Comparison of ENCODE assay signal across 9 mouse cellular contexts in the genomic region with DNA sequence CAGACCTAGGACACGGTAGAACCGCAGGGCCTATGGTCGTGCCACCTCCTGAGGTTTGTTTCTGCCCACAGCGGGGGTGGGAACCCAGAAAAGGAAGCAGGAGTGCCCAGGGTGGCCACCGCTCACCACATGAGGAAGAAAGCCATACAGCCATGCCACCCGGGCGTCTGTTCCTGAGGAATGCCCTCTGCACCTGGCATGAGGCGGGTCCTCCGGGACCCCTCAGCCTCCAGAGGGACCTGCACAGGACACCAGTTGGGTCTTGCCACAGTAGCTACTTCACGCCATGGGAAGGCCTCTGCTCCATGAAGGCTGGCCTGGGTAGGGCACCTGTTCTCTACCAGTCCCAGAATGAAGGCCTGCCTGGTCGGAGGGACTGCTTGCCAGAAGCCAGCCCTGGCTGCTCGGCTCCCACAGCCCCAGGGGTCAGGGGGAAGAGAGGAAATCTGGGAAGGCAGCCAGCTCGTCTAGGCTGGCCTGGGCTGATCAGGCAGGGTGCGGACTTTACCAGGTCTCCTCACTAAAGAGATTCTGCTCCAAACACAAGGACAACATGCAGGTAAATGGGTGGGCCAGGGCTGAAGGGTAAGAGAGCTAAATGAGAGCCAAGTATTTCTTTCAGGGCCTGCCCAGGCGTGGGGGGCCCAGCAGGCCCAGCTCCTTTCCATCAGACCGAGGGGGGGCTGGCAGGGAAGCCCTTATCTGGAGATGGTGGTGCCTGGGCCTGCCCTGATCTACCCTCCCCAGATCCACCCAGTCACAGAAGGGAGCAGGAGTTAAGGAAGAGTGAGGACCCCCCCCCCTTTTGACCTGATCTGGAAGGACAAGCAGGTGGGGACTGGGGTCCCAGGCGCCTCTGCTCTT. TPM values are rescaled to one million over a fixed set of nuclear protein-coding genes. Genes with fewer than 3 reads are reported as not detected.
A peak's percentile ranks its signal among the peaks of the same experiment; 100 is the strongest.
DNase-seq lines count a peak whose midpoint lies in the region; ATAC-seq and TF ChIP-seq lines count a peak whose summit lies in the region.
"Had no signal": no experiment of that assay in that cellular context is flagged by ENCODE, and none has a peak within 500 bp of the region (broad histone marks: within the 10 kb centered on the region; RNA-seq: fewer than 3 reads in every experiment).

No protein-coding gene starts in this region.

- peaks cover 7% of the 10 kb centered on the region; the same call in 1 of the 2 replicates for H3K36me3 ChIP-seq in E14TG2a.4 (ENCODE audit: insufficient read depth, low read length)
- H3K36me3 ChIP-seq in limb, embryonic 10.5 days, result peaks cover 15% of the 10 kb centered on the region
- no peaks in the 10 kb centered on the region for H3K36me3 ChIP-seq in midbrain, embryonic 12.5 days

- peak overlapping the region; percentile 51 for H3K4me3 ChIP-seq in E14TG2a.4 (replicated peaks; ENCODE audit: low read length)
- H3K4me3 ChIP-seq in limb, embryonic 10.5 days, result peak overlapping the region; percentile 33
- H3K4me3 ChIP-seq in midbrain, embryonic 12.5 days, result no peak overlapping the region

- H3K4me2 ChIP-seq in midbrain, embryonic 12.5 days (replicated peaks), result peak overlapping the region; percentile 28

- no peak for TF ChIP-seq CTCF in E14TG2a.4 (conservative IDR thresholded peaks at IDR 0.05; ENCODE audit: low read length)

- peak overlapping the region; percentile 83 for H3K27ac ChIP-seq in limb, embryonic 10.5 days
- 0 out of 2 replicates have a peak overlapping the region, but pooled peaks have one; percentile 10 for H3K27ac ChIP-seq in midbrain, embryonic 12.5 days (replicated peaks)

- peak overlapping the region; percentile 26; the same call in 1 of the 2 replicates for H3K9ac ChIP-seq in midbrain, embryonic 12.5 days (replicated peaks)

- 75% methylated on average over 17 of the region's 17 CpGs for WGBS in limb, embryonic 10.5 days
- 72% methylated on average over 17 of the region's 17 CpGs for WGBS in midbrain, embryonic 12.5 days

- ATAC-seq in midbrain, embryonic 12.5 days (ENCODE audit: low FRiP score, low read depth), result peak; percentile 45

- DNase-seq in adrenal gland, postnatal 36 days, result peak; percentile 52 to 67
- DNase-seq in fibroblast of lung, adult 2 months (ENCODE audit: low read depth), result peak; percentile 20
- peak; percentile 83 for DNase-seq in heart, postnatal 4 days
- DNase-seq in limb, embryonic 10.5 days (ENCODE audit: low spot score), result no peak
- no peak for DNase-seq in right cerebral cortex, adult 18-20 months
- DNase-seq in testis, postnatal 14 days (ENCODE audit: low spot score), result no peak

- H3K27me3 ChIP-seq in E14TG2a.4 (ENCODE audit: insufficient read depth, low read length), result no peaks in the 10 kb centered on the region
- H3K27me3 ChIP-seq in limb, embryonic 10.5 days (ENCODE audit: low read depth, poor library complexity, severe bottlenecking), result no peaks in the 10 kb centered on the region
- H3K27me3 ChIP-seq in midbrain, embryonic 12.5 days, result no peaks in the 10 kb centered on the region; the same call in 1 of the 2 replicates

- peaks cover 76% of the 10 kb centered on the region for H3K4me1 ChIP-seq in E14TG2a.4 (replicated peaks; ENCODE audit: low read depth, low read length)
- H3K4me1 ChIP-seq in limb, embryonic 10.5 days, result peaks cover 54% of the 10 kb centered on the region
- peaks cover 40% of the 10 kb centered on the region for H3K4me1 ChIP-seq in midbrain, embryonic 12.5 days

- no peaks in the 10 kb centered on the region for H3K9me3 ChIP-seq in E14TG2a.4 (ENCODE audit: low read length)
- H3K9me3 ChIP-seq in limb, embryonic 10.5 days (replicated peaks), result no peaks in the 10 kb centered on the region
- H3K9me3 ChIP-seq in midbrain, embryonic 12.5 days, result no peaks in the 10 kb centered on the region

RNA-seq across cellular contexts. Expression of a gene that starts 4.1 kb away (rescaled TPM):
- not detected for total RNA-seq in adrenal gland, postnatal 36 days (2021)
- not detected for total RNA-seq in heart, postnatal 4 days (2021)
- polyA plus RNA-seq in limb, embryonic 10.5 days (2016; fragmentation: Nextera tagmentation; extraction: Ambion mirVana), result 0.33 and 0.56 TPM in 2 replicates
- polyA plus RNA-seq in midbrain, embryonic 12.5 days (2016; fragmentation: Nextera tagmentation; extraction: Ambion mirVana), result 0.37 TPM in 2 replicates
- polyA plus RNA-seq: testis, adult 2 months had no signal

RNA-seq across cellular contexts. Expression of a gene that starts 17.5 kb away (rescaled TPM):
- 10 to 100 TPM in 1 of 2 experiments, 1 to 10 TPM in 1; 6.7 to 11.6 TPM for total RNA-seq in adrenal gland, postnatal 36 days (2021)
- 100 to 1,000 TPM; 102 to 110 TPM for total RNA-seq in heart, postnatal 4 days (2021)
- 2,617 and 2,689 TPM in 2 replicates for polyA plus RNA-seq in limb, embryonic 10.5 days (2016; fragmentation: Nextera tagmentation; extraction: Ambion mirVana)
- 672 and 763 TPM in 2 replicates for polyA plus RNA-seq in midbrain, embryonic 12.5 days (2016; fragmentation: Nextera tagmentation; extraction: Ambion mirVana)

RNA-seq across cellular contexts. Expression of a gene that starts 22.6 kb away (rescaled TPM):
- 1 to 10 TPM; 2.7 to 2.9 TPM for total RNA-seq in adrenal gland, postnatal 36 days (2021)
- total RNA-seq in heart, postnatal 4 days (2021), result not detected
- 0.67 and 0.76 TPM in 2 replicates for polyA plus RNA-seq in limb, embryonic 10.5 days (2016; fragmentation: Nextera tagmentation; extraction: Ambion mirVana)
- 0.31 and 0.56 TPM in 2 replicates for polyA plus RNA-seq in midbrain, embryonic 12.5 days (2016; fragmentation: Nextera tagmentation; extraction: Ambion mirVana)

RNA-seq across cellular contexts. Expression of a gene that starts 26.0 kb away (rescaled TPM):
- 10 to 100 TPM; 45.1 to 48.0 TPM for total RNA-seq in adrenal gland, postnatal 36 days (2021)
- total RNA-seq in heart, postnatal 4 days (2021), result 10 to 100 TPM; 76.6 to 80.9 TPM
- 57.3 and 59.9 TPM in 2 replicates for polyA plus RNA-seq in limb, embryonic 10.5 days (2016; fragmentation: Nextera tagmentation; extraction: Ambion mirVana)
- polyA plus RNA-seq in midbrain, embryonic 12.5 days (2016; fragmentation: Nextera tagmentation; extraction: Ambion mirVana), result 24.5 and 26.1 TPM in 2 replicates

Comparison
In these comparisons a context has a peak if more than half of its experiments do, and no peak if none do; other contexts are left out.
1. DNase-seq: peak in adrenal gland, postnatal 36 days (2 of 2), fibroblast of lung, adult 2 months (single experiment) and heart, postnatal 4 days (single experiment); none in limb, embryonic 10.5 days (single experiment), right cerebral cortex, adult 18-20 months (single experiment) and testis, postnatal 14 days (single experiment).
2. RNA of a gene that starts 17.5 kb away (total RNA-seq): 102 to 110 TPM in heart, postnatal 4 days; 6.7 to 11.6 TPM in adrenal gland, postnatal 36 days; every median in the first group is over 4 times any median in the second.